Mouse (Mus musculus) embryonic facial prominence, embryonic 10.5 days (tissue): ENCODE measurements at regions not wholly inside any gene's neighbourhood (a gene's known extent, or its start where the extent isn't known, plus 50 kb on each side); places are given as distances from the start of the nearest gene placed in this dataset.
A peak's percentile ranks its signal among the peaks of the same experiment; 100 is the strongest.

Experiments
- DNase-seq: peaks from one replicate; pipeline ENCODE4 v3.0.0-alpha.2; 2017; ENCODE audit warnings: low spot score
- H3K27ac ChIP-seq: fragments of 300-500 bp; sonication (generic); replicated peaks from 2 replicates; pipeline ENCODE4 v1.5.1; 2016; ENCODE audit warnings: mild to moderate bottlenecking
- H3K27me3 ChIP-seq: fragments of 300-500 bp; sonication (generic); replicated peaks from 2 replicates; pipeline ENCODE4 v1.6.1; 2016; ENCODE audit warnings: low read depth, mild to moderate bottlenecking; ENCODE audit not compliant: poor library complexity, severe bottlenecking
- H3K36me3 ChIP-seq: fragments of 300-500 bp; sonication (generic); replicated peaks from 2 replicates; pipeline ENCODE4 v1.6.1; 2016; ENCODE audit warnings: mild to moderate bottlenecking, moderate library complexity
- H3K4me1 ChIP-seq: fragments of 300-500 bp; sonication (generic); 2 replicates; pipeline ENCODE4 v1.6.1; 2016
- H3K4me3 ChIP-seq: fragments of 300-500 bp; sonication (generic); 2 replicates; pipeline ENCODE4 v1.5.1; 2016; ENCODE audit warnings: mild to moderate bottlenecking, moderate library complexity
- H3K9me3 ChIP-seq: fragments of 300-500 bp; sonication (generic); 2 replicates; pipeline ENCODE4 v1.6.1; 2016; ENCODE audit warnings: mild to moderate bottlenecking
- WGBS: fragments of 180-500 bp; shearing (Covaris S2); methylation state at CpG from one replicate; pipeline ENCODE4 v1.1.7; 2016; 5-methylcytosine and 5-hydroxymethylcytosine counted together

GRCm38 (mm10) chr15:61548400-61548799 lies 625.6 kb upstream of the A1bg start:
- no peak for DNase-seq
- WGBS = 77% methylated on average over 4 of the region's 4 CpGs
- Histone ChIP-seq H3K27me3 (no peaks in the 10 kb centered on the region), H3K9me3 (no peaks in the 10 kb centered on the region), H3K4me3 (no peak overlapping the region), H3K27ac (no peak overlapping the region), H3K4me1 (peaks cover 19% of the 10 kb centered on the region), H3K36me3 (no peaks in the 10 kb centered on the region)

- no peak overlapping the region for H3K4me3 ChIP-seq
- DNase-seq = no peak
- H3K9me3 ChIP-seq = no peaks in the 10 kb centered on the region
- H3K36me3 ChIP-seq = no peaks in the 10 kb centered on the region
- WGBS = 85% methylated on average over 3 of the region's 3 CpGs
- no peaks in the 10 kb centered on the region for H3K27me3 ChIP-seq
- H3K27ac ChIP-seq = no peak overlapping the region
- peaks cover 19% of the 10 kb centered on the region for H3K4me1 ChIP-seq
These were observed 623.8 kb upstream of the A1bg start for GRCm38 (mm10) chr15:61546608-61547007.

- Histone ChIP-seq H3K27me3 (no peaks in the 10 kb centered on the region), H3K27ac (no peak overlapping the region), H3K9me3 (no peaks in the 10 kb centered on the region), H3K4me1 (peaks cover 27% of the 10 kb centered on the region), H3K4me3 (no peak overlapping the region), H3K36me3 (no peaks in the 10 kb centered on the region)
- 33% methylated on average over 2 of the region's 2 CpGs for WGBS
- peak; percentile 37 for DNase-seq
These were observed 621.3 kb upstream of the A1bg start for GRCm38 (mm10) chr15:61544074-61544473.

GRCm38 (mm10) chr15:61541643-61542042 lies 618.8 kb upstream of the A1bg start:
- Histone ChIP-seq H3K4me1 (peaks cover 27% of the 10 kb centered on the region), H3K27ac (peak overlapping the region; percentile 54), H3K27me3 (no peaks in the 10 kb centered on the region), H3K9me3 (no peaks in the 10 kb centered on the region), H3K4me3 (no peak overlapping the region), H3K36me3 (no peaks in the 10 kb centered on the region)
- WGBS = 59% methylated on average over 4 of the region's 4 CpGs
- DNase-seq = no peak

GRCm38 (mm10) chr15:61540753-61541421 lies 618.1 kb upstream of the A1bg start:
- Histone ChIP-seq H3K4me3 (no peak overlapping the region), H3K27ac (peak overlapping the region; percentile 66), H3K27me3 (no peaks in the 10 kb centered on the region), H3K9me3 (no peaks in the 10 kb centered on the region), H3K36me3 (no peaks in the 10 kb centered on the region), H3K4me1 (peaks cover 34% of the 10 kb centered on the region)
- WGBS = 61% methylated on average over 10 of the region's 10 CpGs
- no peak for DNase-seq

GRCm38 (mm10) chr15:61538930-61539329 lies 616.1 kb upstream of the A1bg start:
- DNase-seq = no peak
- WGBS = 57% methylated on average over 5 of the region's 5 CpGs
- H3K36me3 ChIP-seq = no peaks in the 10 kb centered on the region
- peaks cover 33% of the 10 kb centered on the region for H3K4me1 ChIP-seq
- H3K27ac ChIP-seq = no peak overlapping the region
- no peaks in the 10 kb centered on the region for H3K9me3 ChIP-seq
- no peaks in the 10 kb centered on the region for H3K27me3 ChIP-seq
- no peak overlapping the region for H3K4me3 ChIP-seq

- H3K36me3 ChIP-seq = no peaks in the 10 kb centered on the region
- WGBS = 67% methylated on average over 4 of the region's 4 CpGs
- H3K27me3 ChIP-seq = no peaks in the 10 kb centered on the region
- no peak overlapping the region for H3K27ac ChIP-seq
- H3K4me3 ChIP-seq = no peak overlapping the region
- H3K9me3 ChIP-seq = no peaks in the 10 kb centered on the region
- peaks cover 29% of the 10 kb centered on the region for H3K4me1 ChIP-seq
- DNase-seq = no peak
These were observed 615.5 kb upstream of the A1bg start for GRCm38 (mm10) chr15:61538169-61538755.

GRCm38 (mm10) chr15:61536332-61536716 lies 613.5 kb upstream of the A1bg start:
- Histone ChIP-seq H3K27me3 (no peaks in the 10 kb centered on the region), H3K4me3 (no peak overlapping the region), H3K36me3 (no peaks in the 10 kb centered on the region), H3K9me3 (no peaks in the 10 kb centered on the region), H3K4me1 (peaks cover 22% of the 10 kb centered on the region), H3K27ac (no peak overlapping the region)
- WGBS = 89% methylated on average over 2 of the region's 2 CpGs
- no peak for DNase-seq

- no peaks in the 10 kb centered on the region for H3K9me3 ChIP-seq
- DNase-seq = no peak
- WGBS = 37% methylated on average over 6 of the region's 6 CpGs
- H3K4me3 ChIP-seq = no peak overlapping the region
- no peaks in the 10 kb centered on the region for H3K36me3 ChIP-seq
- no peaks in the 10 kb centered on the region for H3K27me3 ChIP-seq
- peaks cover 18% of the 10 kb centered on the region for H3K4me1 ChIP-seq
- 0 out of 2 replicates have a peak overlapping the region, but pooled peaks have one; percentile 4 for H3K27ac ChIP-seq
These were observed 613.0 kb upstream of the A1bg start for GRCm38 (mm10) chr15:61535644-61536331.

GRCm38 (mm10) chr15:61535180-61535579 lies 612.4 kb upstream of the A1bg start:
- no peak for DNase-seq
- WGBS = 52% methylated on average over 6 of the region's 6 CpGs
- Histone ChIP-seq H3K4me1 (peaks cover 16% of the 10 kb centered on the region), H3K27me3 (no peaks in the 10 kb centered on the region), H3K4me3 (no peak overlapping the region), H3K9me3 (no peaks in the 10 kb centered on the region), H3K27ac (0 out of 2 replicates have a peak overlapping the region, but pooled peaks have one; percentile 4), H3K36me3 (no peaks in the 10 kb centered on the region)

- DNase-seq = no peak
- Histone ChIP-seq H3K27me3 (no peaks in the 10 kb centered on the region), H3K4me3 (no peak overlapping the region), H3K9me3 (no peaks in the 10 kb centered on the region), H3K36me3 (no peaks in the 10 kb centered on the region), H3K27ac (no peak overlapping the region), H3K4me1 (peaks cover 16% of the 10 kb centered on the region)
- 89% methylated on average over 7 of the region's 7 CpGs for WGBS
These were observed 610.0 kb upstream of the A1bg start for GRCm38 (mm10) chr15:61532808-61533207.

- Histone ChIP-seq H3K4me1 (peaks cover 16% of the 10 kb centered on the region), H3K4me3 (no peak overlapping the region), H3K36me3 (no peaks in the 10 kb centered on the region), H3K27me3 (no peaks in the 10 kb centered on the region), H3K9me3 (no peaks in the 10 kb centered on the region), H3K27ac (no peak overlapping the region)
- DNase-seq = no peak
- 87% methylated on average over 2 of the region's 2 CpGs for WGBS
These were observed 609.2 kb upstream of the A1bg start for GRCm38 (mm10) chr15:61532040-61532439.

GRCm38 (mm10) chr15:61523036-61523435 lies 600.2 kb upstream of the A1bg start:
- 51% methylated on average over 2 of the region's 2 CpGs for WGBS
- Histone ChIP-seq H3K9me3 (no peaks in the 10 kb centered on the region), H3K27me3 (no peaks in the 10 kb centered on the region)

More at GRCm38 (mm10) chr15:61523036-61523435, 600.2 kb upstream of the A1bg start:
- Histone ChIP-seq H3K27ac (no peak overlapping the region), H3K4me1 (no peaks in the 10 kb centered on the region), H3K36me3 (no peaks in the 10 kb centered on the region), H3K4me3 (no peak overlapping the region)
- no peak for DNase-seq
